Mouse (Mus musculus) small intestine, adult 2 months (tissue): ENCODE measurements around the gene Atxn7l1. TPM values are rescaled to one million over a fixed set of nuclear protein-coding genes. Genes with fewer than 3 reads are reported as not detected.

Experiments
- H3K27ac ChIP-seq: fragments of 200-500 bp; 2 replicates; pipeline ENCODE4 v1.5.1; 2012; ENCODE audit warnings: low read depth, low read length, control low read depth, inconsistent platforms; ENCODE audit not compliant: insufficient read depth
- H3K27me3 ChIP-seq: fragments of 200-500 bp; 2 replicates; pipeline ENCODE4 v1.6.1; 2012; ENCODE audit warnings: mild to moderate bottlenecking, moderate library complexity, low read length, inconsistent platforms; ENCODE audit not compliant: control insufficient read depth, insufficient read depth
- H3K36me3 ChIP-seq: fragments of 200-500 bp; 2 replicates; pipeline ENCODE4 v1.6.1; 2012; ENCODE audit warnings: mild to moderate bottlenecking, low read length, control low read depth, inconsistent platforms; ENCODE audit not compliant: control insufficient read depth, insufficient read depth
- H3K4me1 ChIP-seq: fragments of 200-500 bp; 2 replicates; pipeline ENCODE4 v1.6.1; 2012; ENCODE audit warnings: low read length, inconsistent platforms, mixed read lengths; ENCODE audit not compliant: control insufficient read depth, insufficient read depth, insufficient read length
- H3K4me3 ChIP-seq: fragments of 200-500 bp; 2 replicates; pipeline ENCODE4 v1.5.1; 2012; ENCODE audit warnings: low read depth, mild to moderate bottlenecking, control low read depth, inconsistent platforms, low read length, moderate library complexity
- CTCF ChIP-seq: fragments of 200-500 bp; IDR thresholded peaks from 2 replicates; pipeline ENCODE4 v1.5.1; 2012; ENCODE audit warnings: low read depth, mild to moderate bottlenecking, control low read depth, inconsistent platforms, low read length, moderate library complexity, mixed read lengths; ENCODE audit not compliant: insufficient replicate concordance, insufficient read length; ENCODE audit errors: extremely low read depth
- POLR2A ChIP-seq: fragments of 200-500 bp; IDR thresholded peaks from 2 replicates; pipeline ENCODE4 v1.6.1; 2012; ENCODE audit warnings: low read depth, mild to moderate bottlenecking, control low read depth, inconsistent platforms, low read length, moderate library complexity
- WGBS: fragments of 180-500 bp; shearing (Covaris S2); methylation state at CpG from one replicate; pipeline ENCODE4 v1.1.7; 2018; 5-methylcytosine and 5-hydroxymethylcytosine counted together
- polyA plus RNA-seq: library from polyadenylated mRNA; depleted of rRNA; stranded (reverse); fragments of >200 nt; gene quantifications from 2 replicates; pipeline ENCODE4 v1.2.3, GENCODE M21; 2012

Gene Atxn7l1
- polyA plus RNA-seq, 1 experiment, result 19.2 TPM

DNA sequence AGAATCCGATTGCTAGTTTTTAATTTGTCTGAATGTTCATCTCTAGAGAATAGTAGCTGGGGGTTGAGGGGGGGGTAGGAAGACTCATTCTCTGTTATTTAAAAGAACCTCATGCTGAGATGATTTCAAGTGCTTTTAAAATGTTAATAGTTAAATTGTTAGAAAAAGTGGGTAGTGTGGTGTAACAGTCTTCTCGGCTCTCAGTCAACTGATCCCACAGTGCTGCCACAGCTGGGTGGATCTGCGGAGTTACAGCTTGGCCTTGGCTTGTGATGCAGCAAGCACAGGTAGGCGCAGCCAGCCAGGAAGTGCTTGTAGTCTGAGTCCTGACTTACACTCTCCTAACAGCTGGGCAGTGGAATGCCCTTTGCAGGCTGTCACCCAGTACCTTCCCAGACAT is 125.7 kb downstream of the Atxn7l1 start:
- TF ChIP-seq POLR2A (no peak), CTCF (no peak)
- WGBS, result 92% methylated on average over 4 of the region's 4 CpGs
- Histone ChIP-seq H3K27me3 (no peaks in the 10 kb centered on the region), H3K36me3 (no peaks in the 10 kb centered on the region), H3K27ac (no peak overlapping the region), H3K4me1 (no peaks in the 10 kb centered on the region), H3K4me3 (no peak overlapping the region)

DNA sequence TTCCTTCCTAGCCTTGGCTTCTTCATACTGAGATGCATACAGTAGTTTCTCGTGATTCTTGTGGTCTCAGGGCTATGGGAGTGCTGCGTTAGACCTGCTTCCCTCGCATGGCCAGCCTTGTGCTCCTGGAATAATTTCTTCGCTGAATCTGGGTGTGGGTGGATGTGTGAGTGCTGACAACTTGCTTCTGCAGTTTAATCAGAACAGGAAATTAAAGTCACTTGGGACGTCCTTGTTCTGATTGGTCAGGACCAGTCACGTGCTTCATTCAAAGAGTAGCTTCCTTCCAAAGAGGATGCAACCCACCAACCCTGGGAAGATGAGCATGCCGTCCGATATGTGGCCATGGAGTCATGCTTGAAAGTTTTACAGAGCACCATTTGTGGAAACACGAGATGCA is 126.2 kb downstream of the Atxn7l1 start:
- 0 out of 2 replicates have a peak, but pooled peaks cover 2% of the 10 kb centered on the region for H3K4me1 ChIP-seq
- 89% methylated on average over 9 of the region's 9 CpGs for WGBS

DNA sequence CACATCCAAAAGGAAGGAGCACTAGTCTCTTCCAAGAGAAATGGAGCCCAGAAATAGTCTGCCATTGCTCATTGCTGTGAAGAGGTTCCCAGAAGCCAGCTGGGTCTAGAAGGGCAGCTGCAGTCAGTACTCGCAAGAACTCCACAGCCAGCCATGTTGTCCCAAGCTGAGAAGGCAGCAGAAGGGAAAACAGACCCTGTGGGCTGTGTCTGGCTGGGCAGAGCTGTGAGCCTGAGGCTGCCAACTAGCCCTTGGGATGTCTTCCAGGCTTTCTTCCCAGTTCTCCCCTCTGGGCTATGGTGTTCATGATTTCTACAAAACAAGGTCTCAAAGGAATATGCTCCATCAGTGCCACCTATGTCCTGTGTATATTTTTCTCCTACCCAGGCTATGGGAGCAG is 128.5 kb downstream of the Atxn7l1 start:
- Histone ChIP-seq H3K4me1 (peaks cover 2% of the 10 kb centered on the region; the same call in 1 of the 2 replicates), H3K36me3 (no peaks in the 10 kb centered on the region), H3K27me3 (no peaks in the 10 kb centered on the region), H3K4me3 (no peak overlapping the region), H3K27ac (no peak overlapping the region)
- WGBS, result 91% methylated on average over 1 of the region's 1 CpGs
- no peak for TF ChIP-seq CTCF
- no peak for TF ChIP-seq POLR2A

More for the DNA sequence above, 126.2 kb downstream of the Atxn7l1 start:
- no peak for TF ChIP-seq POLR2A
- no peak for TF ChIP-seq CTCF
- no peak overlapping the region for H3K27ac ChIP-seq
- no peaks in the 10 kb centered on the region for H3K27me3 ChIP-seq
- no peaks in the 10 kb centered on the region for H3K36me3 ChIP-seq
- H3K4me3 ChIP-seq, result no peak overlapping the region

DNA sequence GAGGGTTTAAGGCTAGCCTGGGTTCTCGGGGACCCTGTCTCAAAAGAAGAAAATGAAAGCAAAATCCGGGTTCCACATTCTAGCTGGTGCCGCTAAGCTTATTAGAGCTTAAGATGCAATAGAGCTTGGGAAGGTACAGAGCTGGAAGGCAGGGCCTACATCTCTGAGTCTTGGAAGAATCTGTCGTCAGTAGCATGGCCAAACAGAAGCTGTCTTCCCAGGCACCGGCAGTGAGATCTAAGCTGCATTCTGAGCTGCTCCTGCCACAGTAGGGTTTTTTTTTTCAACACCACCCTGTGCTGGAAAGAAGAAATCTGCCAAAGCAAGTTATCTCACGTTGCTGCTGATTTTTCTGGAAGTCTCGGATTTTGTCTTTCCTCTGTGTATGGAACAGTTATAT is 129.9 kb downstream of the Atxn7l1 start:
- peaks cover 2% of the 10 kb centered on the region; the same call in 1 of the 2 replicates for H3K4me1 ChIP-seq
- no peaks in the 10 kb centered on the region for H3K36me3 ChIP-seq
- 91% methylated on average over 7 of the region's 7 CpGs for WGBS
- TF ChIP-seq POLR2A, result no peak
- no peak for TF ChIP-seq CTCF
- no peak overlapping the region for H3K4me3 ChIP-seq
- no peaks in the 10 kb centered on the region for H3K27me3 ChIP-seq
- no peak overlapping the region for H3K27ac ChIP-seq

DNA sequence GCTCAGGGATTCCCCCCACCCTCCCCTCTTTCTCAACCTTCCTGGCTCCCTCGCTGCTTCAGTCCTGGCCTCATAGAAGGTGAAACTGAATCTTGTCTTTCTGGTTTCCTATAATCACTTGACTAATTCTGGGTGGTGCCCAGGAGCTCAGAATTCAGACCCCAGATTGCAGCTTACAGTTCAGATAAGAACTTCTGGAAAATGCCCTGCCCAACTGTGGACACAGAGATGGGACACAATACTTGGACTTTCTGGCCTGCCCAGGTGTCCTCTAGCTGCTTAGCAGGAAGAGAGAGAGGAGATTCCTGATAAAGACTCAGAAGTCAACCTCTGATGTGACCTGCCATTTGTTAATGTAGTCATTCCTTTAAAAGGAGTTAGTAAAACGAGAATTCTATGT is 131.7 kb downstream of the Atxn7l1 start:
- TF ChIP-seq POLR2A, result no peak
- TF ChIP-seq CTCF, result no peak
- H3K36me3 ChIP-seq, result no peaks in the 10 kb centered on the region
- 16% methylated on average over 2 of the region's 2 CpGs for WGBS
- H3K27me3 ChIP-seq, result no peaks in the 10 kb centered on the region
- H3K4me3 ChIP-seq, result no peak overlapping the region
- no peak overlapping the region for H3K27ac ChIP-seq
- H3K4me1 ChIP-seq, result peaks cover 2% of the 10 kb centered on the region; the same call in 1 of the 2 replicates

DNA sequence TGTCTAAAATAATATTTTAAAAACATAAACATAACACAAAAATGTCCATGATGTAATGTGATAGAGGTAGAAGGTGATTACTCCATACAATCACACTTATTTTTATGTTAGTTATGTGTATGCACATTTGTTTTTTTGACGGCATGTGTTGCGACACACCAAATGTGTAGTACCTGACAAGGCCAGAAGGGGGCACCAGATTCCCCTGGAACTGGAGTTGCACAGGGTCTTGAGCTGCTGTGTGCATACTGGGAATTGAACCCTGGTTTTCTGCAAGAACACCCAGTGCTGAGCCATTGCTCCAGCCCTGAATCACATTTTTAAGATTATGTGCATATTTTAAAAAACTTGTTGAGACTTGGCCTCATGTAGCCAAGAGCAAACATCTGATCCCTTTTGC is 133.3 kb downstream of the Atxn7l1 start:
- WGBS, result 10% methylated on average over 2 of the region's 2 CpGs
- no peak for TF ChIP-seq POLR2A
- peak; percentile 94; the same call in 1 of the 2 replicates for TF ChIP-seq CTCF
- H3K4me3 ChIP-seq, result no peak overlapping the region

DNA sequence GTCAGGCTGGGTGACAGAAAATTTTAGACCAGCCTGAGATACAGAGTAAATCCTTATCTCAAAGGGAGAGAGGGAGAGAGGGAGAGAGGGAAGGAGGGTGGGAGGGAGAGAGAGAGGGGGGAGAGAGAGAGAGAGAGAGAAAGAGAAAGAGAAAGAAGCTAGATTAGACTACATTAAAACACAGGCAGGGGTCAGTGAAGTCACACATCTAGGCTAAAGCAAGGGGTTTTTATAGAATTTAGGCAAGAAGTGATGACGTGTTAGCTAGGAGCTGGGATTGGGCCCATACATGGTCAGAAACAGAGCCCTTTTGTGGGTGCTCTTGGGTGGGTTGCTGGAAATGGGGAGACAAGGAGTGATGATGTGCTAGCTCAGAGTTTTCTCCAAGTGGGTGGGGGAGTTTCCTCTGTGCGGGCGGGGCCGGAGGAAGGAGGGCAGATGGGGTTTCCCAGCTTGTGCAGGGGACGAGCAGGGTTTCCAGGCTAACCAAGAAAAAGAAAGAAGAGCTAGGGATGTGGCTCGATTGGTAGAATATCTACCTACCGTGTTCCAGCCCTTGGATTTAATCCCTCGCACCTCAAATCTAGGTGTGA is 136.9 kb downstream of the Atxn7l1 start:
- no peaks in the 10 kb centered on the region for H3K27me3 ChIP-seq
- no peak overlapping the region for H3K27ac ChIP-seq
- 66% methylated on average over 8 of the region's 8 CpGs for WGBS
- TF ChIP-seq POLR2A, result no peak
- TF ChIP-seq CTCF, result no peak
- H3K4me1 ChIP-seq, result peaks cover 8% of the 10 kb centered on the region; the same call in 1 of the 2 replicates
- H3K4me3 ChIP-seq, result no peak overlapping the region
- no peaks in the 10 kb centered on the region for H3K36me3 ChIP-seq

More for the DNA sequence above, 133.3 kb downstream of the Atxn7l1 start:
- H3K27ac ChIP-seq, result no peak overlapping the region
- H3K36me3 ChIP-seq, result no peaks in the 10 kb centered on the region
- no peaks in the 10 kb centered on the region for H3K27me3 ChIP-seq
- H3K4me1 ChIP-seq, result peaks cover 8% of the 10 kb centered on the region; the same call in 1 of the 2 replicates
